Mouse (Mus musculus) MEL (cell line): ENCODE results near the gene Smarcd1. TPM values are rescaled to one million over a fixed set of nuclear protein-coding genes. Genes with fewer than 3 reads are reported as not detected.

Experiments used
- DNase-seq: peaks from one replicate; pipeline ENCODE4 v3.0.0; 2011; ENCODE audit warnings: low read depth, low spot score
- H3K27ac ChIP-seq: 2 replicates; pipeline ENCODE4 v1.5.1; 2012; ENCODE audit warnings: low read depth, mild to moderate bottlenecking, control low read depth, low read length, moderate library complexity; ENCODE audit not compliant: control insufficient read depth
- H3K27me3 ChIP-seq, 2 experiments: fragments of 150-350 bp in 1 of 2; sonication (generic) in 1 of 2; 2 replicates each; pipeline ENCODE4 v1.6.1; 2012; ENCODE audit warnings: low read length in 2 of 2, mild to moderate bottlenecking in 2 of 2, improper control_type of control experiment in 1 of 2, moderate library complexity in 1 of 2; ENCODE audit not compliant: insufficient read depth in 2 of 2, control insufficient read depth in 1 of 2
- H3K36me3 ChIP-seq, 2 experiments: 2 replicates each; pipeline ENCODE4 v1.6.1; 2012 to 2014; ENCODE audit warnings: low read length in 2 of 2, improper control_type of control experiment in 1 of 2, inconsistent platforms in 1 of 2, mild to moderate bottlenecking in 1 of 2; ENCODE audit not compliant: insufficient read depth in 2 of 2, control insufficient read depth in 1 of 2
- H3K4me1 ChIP-seq, 2 experiments: fragments of 150-350 bp in 1 of 2; sonication (generic) in 1 of 2; 2 replicates each; pipeline ENCODE4 v1.6.1; 2012; ENCODE audit warnings: low read length in 2 of 2, improper control_type of control experiment in 1 of 2, mild to moderate bottlenecking in 1 of 2; ENCODE audit not compliant: insufficient read depth in 2 of 2, control insufficient read depth in 1 of 2
- H3K4me3 ChIP-seq, 2 experiments: fragments of 150-350 bp in 1 of 2; sonication (generic) in 1 of 2; 2 replicates each; pipeline ENCODE4 v1.5.1; 2012; ENCODE audit warnings: low read depth in 2 of 2, low read length in 2 of 2, mild to moderate bottlenecking in 2 of 2, moderate library complexity in 2 of 2, control low read depth in 1 of 2, improper control_type of control experiment in 1 of 2; ENCODE audit not compliant: control insufficient read depth in 1 of 2, insufficient read depth in 1 of 2
- H3K79me2 ChIP-seq: 2 replicates; pipeline ENCODE4 v1.6.1; 2012; ENCODE audit warnings: mild to moderate bottlenecking, low read length, moderate library complexity; ENCODE audit not compliant: control insufficient read depth, poor library complexity, insufficient read depth
- H3K9ac ChIP-seq: 2 replicates; pipeline ENCODE4 v1.6.1; 2012; ENCODE audit warnings: low read depth, mild to moderate bottlenecking, control low read depth, low read length, moderate library complexity; ENCODE audit not compliant: control insufficient read depth, poor library complexity, severe bottlenecking
- H3K9me3 ChIP-seq: fragments of 150-350 bp; sonication (generic); replicated peaks from 2 replicates; pipeline ENCODE4 v1.6.1; 2012; ENCODE audit warnings: mild to moderate bottlenecking, low read length, improper control_type of control experiment, moderate library complexity; ENCODE audit not compliant: insufficient read depth
- BHLHE40 ChIP-seq: IDR thresholded peaks from 2 replicates; pipeline ENCODE4 v1.6.1; 2012; ENCODE audit warnings: low read depth, mild to moderate bottlenecking, inconsistent platforms, low read length, improper control_type of control experiment, borderline replicate concordance
- CHD1 ChIP-seq: IDR thresholded peaks from 2 replicates; pipeline ENCODE4 v1.6.1; 2012; ENCODE audit warnings: low read depth, mild to moderate bottlenecking, inconsistent platforms, low read length, improper control_type of control experiment
- CHD2 ChIP-seq: IDR thresholded peaks from 2 replicates; pipeline ENCODE4 v1.6.1; 2011; ENCODE audit warnings: low read length, improper control_type of control experiment
- E2F4 ChIP-seq: IDR thresholded peaks from 2 replicates; pipeline ENCODE4 v1.6.1; 2011; ENCODE audit warnings: low read depth, low read length, improper control_type of control experiment, borderline replicate concordance
- ELF1 ChIP-seq: IDR thresholded peaks from 2 replicates; pipeline ENCODE4 v1.6.1; 2014; ENCODE audit warnings: low read depth, mild to moderate bottlenecking, inconsistent platforms, low read length, improper control_type of control experiment, moderate library complexity
- EP300 ChIP-seq, 2 experiments: IDR thresholded peaks; 2 replicates each; pipeline ENCODE4 v1.6.1; 2011; ENCODE audit warnings: improper control_type of control experiment in 2 of 2, low read length in 2 of 2, low read depth in 1 of 2, mild to moderate bottlenecking in 1 of 2
- GABPA ChIP-seq: IDR thresholded peaks from 2 replicates; pipeline ENCODE4 v1.6.1; 2012; ENCODE audit warnings: low read depth, mild to moderate bottlenecking, inconsistent platforms, low read length, improper control_type of control experiment, moderate library complexity
- GATA1 ChIP-seq: IDR thresholded peaks from 2 replicates; pipeline ENCODE4 v1.6.1; 2011; ENCODE audit warnings: low read depth, low read length, improper control_type of control experiment
- HCFC1 ChIP-seq: IDR thresholded peaks from 2 replicates; pipeline ENCODE4 v1.6.1; 2012; ENCODE audit warnings: low read depth, mild to moderate bottlenecking, inconsistent platforms, low read length, improper control_type of control experiment, moderate library complexity
- JUND ChIP-seq: IDR thresholded peaks from 2 replicates; pipeline ENCODE4 v1.6.1; 2011; ENCODE audit warnings: low read depth, mild to moderate bottlenecking, improper control_type of control experiment, low read length
- KAT2A ChIP-seq: conservative IDR thresholded peaks from 2 replicates; pipeline ENCODE4 v1.6.1; 2012; ENCODE audit warnings: low read depth, low read length, improper control_type of control experiment, inconsistent platforms
- MAZ ChIP-seq: IDR thresholded peaks from 2 replicates; pipeline ENCODE4 v1.6.1; 2012; ENCODE audit warnings: low read depth, mild to moderate bottlenecking, inconsistent platforms, low read length, improper control_type of control experiment
- MEF2A ChIP-seq: IDR thresholded peaks from 2 replicates; pipeline ENCODE4 v1.6.1; 2014; ENCODE audit warnings: low read depth, mild to moderate bottlenecking, inconsistent platforms, low read length, improper control_type of control experiment; ENCODE audit not compliant: poor library complexity, insufficient replicate concordance, severe bottlenecking; ENCODE audit errors: extremely low read depth
- MXI1 ChIP-seq: IDR thresholded peaks from 2 replicates; pipeline ENCODE4 v1.6.1; 2011; ENCODE audit warnings: mild to moderate bottlenecking, low read depth, low read length, improper control_type of control experiment
- MYB ChIP-seq: IDR thresholded peaks from 2 replicates; pipeline ENCODE4 v1.6.1; 2011; ENCODE audit warnings: mild to moderate bottlenecking, low read depth, low read length, improper control_type of control experiment
- MYC ChIP-seq: IDR thresholded peaks from 2 replicates; pipeline ENCODE4 v1.6.1; 2011; ENCODE audit warnings: low read depth, mild to moderate bottlenecking, low read length, improper control_type of control experiment, moderate library complexity
- NELFE ChIP-seq: IDR thresholded peaks from 2 replicates; pipeline ENCODE4 v1.6.1; 2011; ENCODE audit warnings: low read depth, low read length, improper control_type of control experiment
- NRF1 ChIP-seq: IDR thresholded peaks from 2 replicates; pipeline ENCODE4 v1.6.1; 2014; ENCODE audit warnings: low read depth, mild to moderate bottlenecking, inconsistent platforms, low read length, improper control_type of control experiment, moderate library complexity; ENCODE audit not compliant: poor library complexity, insufficient read depth, severe bottlenecking
- POLR2A ChIP-seq, 2 experiments: IDR thresholded peaks; 2 replicates each; pipeline ENCODE4 v1.6.1; 2011 to 2012; ENCODE audit warnings: low read length in 2 of 2, mild to moderate bottlenecking in 2 of 2, control low read depth in 1 of 2, improper control_type of control experiment in 1 of 2, low read depth in 1 of 2, moderate library complexity in 1 of 2; ENCODE audit not compliant: control insufficient read depth in 1 of 2, insufficient read depth in 1 of 2, poor library complexity in 1 of 2
- POLR2AphosphoS2 ChIP-seq: IDR thresholded peaks from 2 replicates; pipeline ENCODE4 v1.6.1; 2011; ENCODE audit warnings: low read length, improper control_type of control experiment
- RCOR1 ChIP-seq: IDR thresholded peaks from 2 replicates; pipeline ENCODE4 v1.6.1; 2012; ENCODE audit warnings: low read depth, mild to moderate bottlenecking, inconsistent platforms, low read length, improper control_type of control experiment
- SMC3 ChIP-seq: IDR thresholded peaks from 2 replicates; pipeline ENCODE4 v1.6.1; 2011; ENCODE audit warnings: low read depth, low read length, improper control_type of control experiment
- TCF12 ChIP-seq: IDR thresholded peaks from 2 replicates; pipeline ENCODE4 v1.6.1; 2014; ENCODE audit warnings: low read depth, mild to moderate bottlenecking, inconsistent platforms, low read length, improper control_type of control experiment, moderate library complexity
- USF1 ChIP-seq: IDR thresholded peaks from 2 replicates; pipeline ENCODE4 v1.6.1; 2014; ENCODE audit warnings: low read depth, mild to moderate bottlenecking, inconsistent platforms, low read length, improper control_type of control experiment, moderate library complexity
- ZC3H11A ChIP-seq: IDR thresholded peaks from 2 replicates; pipeline ENCODE4 v1.6.1; 2012; ENCODE audit warnings: low read depth, mild to moderate bottlenecking, inconsistent platforms, low read length, improper control_type of control experiment
- ZKSCAN1 ChIP-seq: IDR thresholded peaks from 2 replicates; pipeline ENCODE4 v1.6.1; 2012; ENCODE audit warnings: low read depth, mild to moderate bottlenecking, inconsistent platforms, low read length, improper control_type of control experiment, moderate library complexity
- ZMIZ1 ChIP-seq: IDR thresholded peaks from 2 replicates; pipeline ENCODE4 v1.6.1; 2012; ENCODE audit warnings: low read depth, mild to moderate bottlenecking, inconsistent platforms, low read length, improper control_type of control experiment, moderate library complexity
- polyA plus RNA-seq, 2 experiments: library from polyadenylated mRNA; stranded (reverse) in 1 of 2; unstranded in 1 of 2; fragments of >175 nt in 1 of 2; fragments of >200 nt in 1 of 2; gene quantifications; 2 replicates each; pipeline versions ENCODE4 v1.2.1 to v1.2.4; 2012; ENCODE audit warnings: low replicate concordance in 2 of 2, low read depth in 1 of 2; ENCODE audit not compliant: insufficient read length in 2 of 2, insufficient read depth in 1 of 2, missing spikeins in 1 of 2
- total RNA-seq: library from RNA; depleted of rRNA; stranded (reverse); fragments of 300-350 nt; gene quantifications from 2 replicates; pipeline ENCODE4 v1.2.3, GENCODE M21; 2012

Gene Smarcd1
- total and polyA plus RNA-seq, 3 experiments, result 20.1 to 247 (median 72.5) TPM

DNA sequence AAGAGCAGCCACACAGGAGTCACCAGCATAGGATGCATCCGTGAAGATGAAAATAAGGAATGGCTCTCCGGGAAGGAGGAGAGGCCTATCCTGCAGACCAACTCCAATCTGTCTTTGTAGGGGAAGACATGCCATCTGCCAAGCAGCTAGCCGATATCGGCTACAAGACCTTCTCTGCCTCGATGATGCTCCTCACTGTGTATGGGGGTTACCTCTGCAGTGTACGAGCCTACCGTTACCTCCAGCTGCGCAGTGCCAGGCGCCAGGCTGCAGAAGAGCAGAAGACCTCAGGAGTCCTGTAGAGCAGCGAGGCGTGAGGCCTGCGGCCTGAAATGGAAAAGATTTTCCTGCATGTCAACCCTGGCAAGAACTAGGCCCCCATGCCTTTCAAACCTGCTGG, 25.6 kb downstream of the Smarcd1 start:
- TF ChIP-seq MXI1 (no peak), SMC3 (no peak), KAT2A (no peak), MYB (no peak), CHD2 (no peak), HCFC1 (no peak), MYC (no peak), ZMIZ1 (no peak), ZKSCAN1 (no peak), MEF2A (no peak), GABPA (no peak), NELFE (no peak), TCF12 (no peak), GATA1 (no peak), POLR2AphosphoS2 (no peak), CHD1 (no peak), ZC3H11A (no peak)
- Histone ChIP-seq H3K4me1 (peaks cover 0 to 15% of the 10 kb centered on the region in 2 experiments; a peak in 2 of 4 replicates), H3K79me2 (peaks cover 13% of the 10 kb centered on the region), H3K4me3 (no peak overlapping the region), H3K27me3 (no peaks in the 10 kb centered on the region), H3K9me3 (no peaks in the 10 kb centered on the region), H3K27ac (no peak overlapping the region), H3K9ac (no peak overlapping the region), H3K36me3 (peaks cover 6 to 10% of the 10 kb centered on the region in 2 experiments)
- DNase-seq, result no peak

DNA sequence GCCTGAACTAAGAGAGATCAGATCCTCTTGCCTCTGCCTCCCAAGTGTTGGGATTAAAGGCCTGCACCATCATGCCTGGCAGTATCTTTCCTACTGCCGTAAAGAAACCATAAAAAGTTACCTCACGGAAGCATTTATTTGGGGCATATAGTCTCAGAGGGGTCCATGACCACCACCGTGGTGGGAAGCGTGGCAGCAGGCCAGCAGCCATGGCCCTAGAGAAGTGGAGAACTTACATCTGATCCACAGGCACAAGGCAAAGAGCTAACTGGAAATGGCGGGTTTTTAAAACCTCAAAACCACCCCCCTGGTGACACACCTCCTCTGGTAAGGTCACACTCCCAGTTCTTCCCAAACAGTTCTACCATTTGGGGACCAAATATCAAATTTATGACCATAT, 26.3 kb downstream of the Smarcd1 start:
- Histone ChIP-seq H3K4me1 (peaks cover 0 to 15% of the 10 kb centered on the region in 2 experiments; a peak in 2 of 4 replicates), H3K27ac (no peak overlapping the region), H3K9me3 (no peaks in the 10 kb centered on the region), H3K9ac (no peak overlapping the region), H3K36me3 (peaks cover 6 to 10% of the 10 kb centered on the region in 2 experiments), H3K27me3 (no peaks in the 10 kb centered on the region), H3K79me2 (peaks cover 13% of the 10 kb centered on the region), H3K4me3 (no peak overlapping the region)
- TF ChIP-seq MYC, result no peak
- TF ChIP-seq KAT2A, result no peak
- no peak for TF ChIP-seq EP300 (IDR thresholded peaks at IDR 0.05; ENCODE audit: low read depth in 1 of 2, low read length in 2 of 2)
- no peak for TF ChIP-seq ELF1
- TF ChIP-seq MXI1, result no peak
- no peak for TF ChIP-seq JUND
- no peak for TF ChIP-seq POLR2A (IDR thresholded peaks at IDR 0.05; ENCODE audit: control insufficient read depth in 1 of 2, insufficient read depth in 1 of 2, low read depth in 1 of 2, low read length in 2 of 2, poor library complexity in 1 of 2)
- no peak for TF ChIP-seq GABPA
- TF ChIP-seq MEF2A, result no peak
- TF ChIP-seq NRF1, result no peak
- no peak for TF ChIP-seq TCF12
- TF ChIP-seq E2F4, result no peak
- no peak for TF ChIP-seq USF1
- TF ChIP-seq RCOR1, result no peak
- no peak for TF ChIP-seq MYB
- TF ChIP-seq BHLHE40, result no peak
- no peak for TF ChIP-seq ZMIZ1
- TF ChIP-seq CHD2, result no peak
- no peak for TF ChIP-seq MAZ
- DNase-seq, result no peak
